Mouse (Mus musculus) heart, embryonic 13.5 days (tissue): ENCODE data around the gene Srebf2. TPM values are rescaled to one million over a fixed set of nuclear protein-coding genes. Genes with fewer than 3 reads are reported as not detected.
A peak's percentile ranks its signal among the peaks of the same experiment; 100 is the strongest.

ENCODE experiments used
- ATAC-seq: fragments of 200-750 bp; cut with Nextera tagmentation; 2 replicates; pipeline ENCODE4 v1.8.0; 2017; ENCODE audit warnings: moderate TSS enrichment; ENCODE audit not compliant: insufficient number of reproducible peaks, low FRiP score, low TSS enrichment; ENCODE audit errors: extremely low read depth
- H3K27ac ChIP-seq: fragments of 300-500 bp; sonication (generic); replicated peaks from 2 replicates; pipeline ENCODE4 v1.5.1; 2015; ENCODE audit warnings: moderate library complexity, mild to moderate bottlenecking, inconsistent platforms
- H3K27me3 ChIP-seq: fragments of 300-500 bp; sonication (generic); replicated peaks from 2 replicates; pipeline ENCODE4 v1.6.1; 2015; ENCODE audit warnings: mild to moderate bottlenecking, inconsistent platforms
- H3K36me3 ChIP-seq: fragments of 300-500 bp; sonication (generic); 2 replicates; pipeline ENCODE4 v1.6.1; 2015; ENCODE audit warnings: mild to moderate bottlenecking, inconsistent platforms
- H3K4me1 ChIP-seq: fragments of 300-500 bp; sonication (generic); 2 replicates; pipeline ENCODE4 v1.6.1; 2015; ENCODE audit warnings: inconsistent platforms
- H3K4me2 ChIP-seq: fragments of 300-500 bp; sonication (generic); 2 replicates; pipeline ENCODE4 v1.6.1; 2015; ENCODE audit warnings: inconsistent platforms, mild to moderate bottlenecking, moderate library complexity
- H3K4me3 ChIP-seq: fragments of 300-500 bp; sonication (generic); 2 replicates; pipeline ENCODE4 v1.5.1; 2015; ENCODE audit warnings: moderate library complexity, mild to moderate bottlenecking, inconsistent platforms
- H3K9ac ChIP-seq: fragments of 300-500 bp; sonication (generic); 2 replicates; pipeline ENCODE4 v1.6.1; 2015; ENCODE audit warnings: inconsistent platforms, mild to moderate bottlenecking, moderate library complexity
- H3K9me3 ChIP-seq: fragments of 300-500 bp; sonication (generic); 2 replicates; pipeline ENCODE4 v1.6.1; 2016; ENCODE audit warnings: inconsistent platforms
- WGBS: fragments of 180-500 bp; shearing (Covaris S2); methylation state at CpG from one replicate; pipeline ENCODE4 v1.1.7; 2015; ENCODE audit warnings: mixed read lengths; 5-methylcytosine and 5-hydroxymethylcytosine counted together
- polyA plus RNA-seq: library from polyadenylated mRNA; unstranded; fragments of >200 nt; fragmentation: Nextera tagmentation; extraction: Ambion mirVana; gene quantifications from 2 replicates; pipeline ENCODE4 v1.2.1, GENCODE M21; 2015

Srebf2 gene
- polyA plus RNA-seq, 1 experiment from 2014 or later: 89.4 TPM

GRCm38 (mm10) chr15:82156902-82157301 lies 9.9 kb downstream of the Srebf2 start:
- Histone ChIP-seq H3K9me3 (no peaks in the 10 kb centered on the region), H3K36me3 (peaks cover 7% of the 10 kb centered on the region), H3K4me1 (peaks cover 64% of the 10 kb centered on the region), H3K4me3 (no peak overlapping the region), H3K4me2 (no peak overlapping the region), H3K27me3 (no peaks in the 10 kb centered on the region), H3K9ac (no peak overlapping the region), H3K27ac (no peak overlapping the region)
- no peak for ATAC-seq
- 63% methylated on average over 10 of the region's 10 CpGs for WGBS

GRCm38 (mm10) chr15:82158243-82159035 lies 11.5 kb downstream of the Srebf2 start:
- peaks cover 71% of the 10 kb centered on the region for H3K4me1 ChIP-seq
- no peak overlapping the region for H3K9ac ChIP-seq
- H3K4me3 ChIP-seq: no peak overlapping the region
- no peak; the same call in 1 of the 2 replicates for ATAC-seq
- no peaks in the 10 kb centered on the region for H3K27me3 ChIP-seq
- H3K36me3 ChIP-seq: peaks cover 7% of the 10 kb centered on the region
- 63% methylated on average over 17 of the region's 17 CpGs for WGBS
- H3K4me2 ChIP-seq: no peak overlapping the region
- H3K9me3 ChIP-seq: no peaks in the 10 kb centered on the region
- peak overlapping the region; percentile 29; the same call in 1 of the 2 replicates for H3K27ac ChIP-seq

GRCm38 (mm10) chr15:82159471-82159870 lies 12.5 kb downstream of the Srebf2 start:
- no peak overlapping the region for H3K4me3 ChIP-seq
- H3K9me3 ChIP-seq: no peaks in the 10 kb centered on the region
- no peak overlapping the region for H3K4me2 ChIP-seq
- H3K27ac ChIP-seq: no peak overlapping the region
- peaks cover 7% of the 10 kb centered on the region for H3K36me3 ChIP-seq
- ATAC-seq: no peak
- 80% methylated on average over 9 of the region's 9 CpGs for WGBS
- no peak overlapping the region for H3K9ac ChIP-seq
- no peaks in the 10 kb centered on the region for H3K27me3 ChIP-seq
- peaks cover 79% of the 10 kb centered on the region for H3K4me1 ChIP-seq

GRCm38 (mm10) chr15:82160731-82161640 lies 14.0 kb downstream of the Srebf2 start:
- Histone ChIP-seq H3K27me3 (no peaks in the 10 kb centered on the region), H3K27ac (peak overlapping the region; percentile 55), H3K4me2 (peak overlapping the region; percentile 20), H3K4me1 (peaks cover 87% of the 10 kb centered on the region), H3K36me3 (peaks cover 7% of the 10 kb centered on the region), H3K9me3 (no peaks in the 10 kb centered on the region), H3K9ac (peak overlapping the region; percentile 1), H3K4me3 (no peak overlapping the region)
- ATAC-seq: no peak
- WGBS: 42% methylated on average over 11 of the region's 11 CpGs

GRCm38 (mm10) chr15:82161965-82162600 lies 15.1 kb downstream of the Srebf2 start:
- Histone ChIP-seq H3K27ac (0 out of 2 replicates have a peak overlapping the region, but pooled peaks have one; percentile 55), H3K27me3 (no peaks in the 10 kb centered on the region), H3K9ac (no peak overlapping the region), H3K4me3 (no peak overlapping the region), H3K9me3 (no peaks in the 10 kb centered on the region), H3K4me2 (no peak overlapping the region), H3K4me1 (peaks cover 98% of the 10 kb centered on the region), H3K36me3 (no peaks in the 10 kb centered on the region; the same call in 1 of the 2 replicates)
- no peak for ATAC-seq
- WGBS: 89% methylated on average over 12 of the region's 12 CpGs

GRCm38 (mm10) chr15:82163356-82164060 lies 16.5 kb downstream of the Srebf2 start:
- Histone ChIP-seq H3K4me3 (no peak overlapping the region), H3K4me1 (peaks cover 99% of the 10 kb centered on the region), H3K9me3 (no peaks in the 10 kb centered on the region), H3K36me3 (no peaks in the 10 kb centered on the region), H3K4me2 (0 out of 2 replicates have a peak overlapping the region, but pooled peaks have one; percentile 20), H3K27me3 (no peaks in the 10 kb centered on the region), H3K9ac (0 out of 2 replicates have a peak overlapping the region, but pooled peaks have one; percentile 35), H3K27ac (peak overlapping the region; percentile 13; the same call in 1 of the 2 replicates)
- WGBS: 75% methylated on average over 10 of the region's 10 CpGs
- no peak for ATAC-seq

GRCm38 (mm10) chr15:82164061-82164399 lies 17.0 kb downstream of the Srebf2 start:
- H3K4me2 ChIP-seq: 0 out of 2 replicates have a peak overlapping the region, but pooled peaks have one; percentile 20
- H3K9me3 ChIP-seq: no peaks in the 10 kb centered on the region

GRCm38 (mm10) chr15:82164496-82164895 lies 17.5 kb downstream of the Srebf2 start:
- Histone ChIP-seq H3K27ac (peak overlapping the region; percentile 13), H3K27me3 (no peaks in the 10 kb centered on the region), H3K4me1 (peaks cover 99% of the 10 kb centered on the region), H3K9me3 (no peaks in the 10 kb centered on the region), H3K4me2 (0 out of 2 replicates have a peak overlapping the region, but pooled peaks have one; percentile 20), H3K9ac (peak overlapping the region; percentile 35; the same call in 1 of the 2 replicates), H3K36me3 (no peaks in the 10 kb centered on the region), H3K4me3 (no peak overlapping the region)
- ATAC-seq: no peak
- 52% methylated on average over 7 of the region's 7 CpGs for WGBS

More at GRCm38 (mm10) chr15:82164061-82164399, 17.0 kb downstream of the Srebf2 start:
- H3K27me3 ChIP-seq: no peaks in the 10 kb centered on the region
- no peaks in the 10 kb centered on the region for H3K36me3 ChIP-seq
- ATAC-seq: no peak
- H3K9ac ChIP-seq: peak overlapping the region; percentile 35; the same call in 1 of the 2 replicates
- H3K4me3 ChIP-seq: no peak overlapping the region
- peak overlapping the region; percentile 13 for H3K27ac ChIP-seq
- WGBS: 62% methylated on average over 4 of the region's 4 CpGs
- peaks cover 99% of the 10 kb centered on the region for H3K4me1 ChIP-seq

- peak overlapping the region; percentile 30; the same call in 1 of the 2 replicates for H3K9ac ChIP-seq
- 55% methylated on average over 8 of the region's 8 CpGs for WGBS
- no peak for ATAC-seq
These were observed 18.6 kb downstream of the Srebf2 start for GRCm38 (mm10) chr15:82165332-82166239.

More at GRCm38 (mm10) chr15:82165332-82166239, 18.6 kb downstream of the Srebf2 start:
- H3K27me3 ChIP-seq: no peaks in the 10 kb centered on the region
- no peak overlapping the region for H3K4me3 ChIP-seq
- H3K4me2 ChIP-seq: no peak overlapping the region
- peaks cover 8% of the 10 kb centered on the region for H3K36me3 ChIP-seq
- H3K27ac ChIP-seq: 0 out of 2 replicates have a peak overlapping the region, but pooled peaks have one; percentile 12
- H3K9me3 ChIP-seq: no peaks in the 10 kb centered on the region
- peaks cover 99% of the 10 kb centered on the region for H3K4me1 ChIP-seq
